Mouse (Mus musculus) G1E (cell line): Measurements from ENCODE around the gene Apba1. TPM values are rescaled to one million over a fixed set of nuclear protein-coding genes. Genes with fewer than 3 reads are reported as not detected.

Experiments
- ATAC-seq: 2 replicates; pipeline ENCODE4 v1.8.0; 2016; ENCODE audit warnings: mild to moderate bottlenecking; ENCODE audit not compliant: insufficient number of reproducible peaks, poor library complexity, low FRiP score, severe bottlenecking; ENCODE audit errors: extremely low read depth
- DNase-seq: peaks from one replicate; pipeline ENCODE4 v3.0.0; 2012; ENCODE audit warnings: low spot score
- H3K27me3 ChIP-seq: 2 replicates; pipeline ENCODE4 v1.6.1; 2012; ENCODE audit warnings: mild to moderate bottlenecking, low read length, inconsistent platforms; ENCODE audit not compliant: insufficient read depth
- H3K36me3 ChIP-seq: replicated peaks from 2 replicates; pipeline ENCODE3; 2012; ENCODE audit warnings: mild to moderate bottlenecking, inconsistent platforms
- H3K4me1 ChIP-seq: 2 replicates; pipeline ENCODE4 v1.6.1; 2012; ENCODE audit warnings: low read depth, low read length, inconsistent platforms, mixed read lengths; ENCODE audit not compliant: insufficient read depth
- H3K4me3 ChIP-seq: 2 replicates; pipeline ENCODE4 v1.5.1; 2012; ENCODE audit warnings: low read depth, mild to moderate bottlenecking, inconsistent platforms, low read length, moderate library complexity, mixed read lengths
- H3K9me3 ChIP-seq: replicated peaks from 2 replicates; pipeline ENCODE4 v1.6.1; 2012; ENCODE audit warnings: inconsistent platforms
- CTCF ChIP-seq: IDR thresholded peaks from 2 replicates; pipeline ENCODE4 v1.5.1; 2012; ENCODE audit warnings: low read depth, low read length, inconsistent platforms, mixed read lengths
- GATA1 ChIP-seq: IDR thresholded peaks from 2 replicates; pipeline ENCODE4 v1.6.1; 2012; ENCODE audit warnings: borderline replicate concordance, low read length, inconsistent platforms, mixed read lengths
- GATA2 ChIP-seq: IDR thresholded peaks from 2 replicates; pipeline ENCODE4 v1.6.1; 2012; ENCODE audit warnings: low read depth, low read length, inconsistent platforms, borderline replicate concordance
- POLR2AphosphoS5 ChIP-seq: IDR thresholded peaks from 2 replicates; pipeline ENCODE4 v1.6.1; 2012; ENCODE audit warnings: low read depth, low read length, inconsistent platforms; ENCODE audit not compliant: insufficient replicate concordance
- TAL1 ChIP-seq: conservative IDR thresholded peaks from 2 replicates; pipeline ENCODE4 v1.6.1; 2012; ENCODE audit warnings: low read depth, low read length, inconsistent platforms, mixed read lengths
- polyA plus RNA-seq: library from polyadenylated mRNA; stranded (reverse); fragments of >175 nt; gene quantifications from 2 replicates; pipeline ENCODE4 v1.2.3, GENCODE M21; 2012
- total RNA-seq, 2 experiments: library from RNA; stranded (forward) in 1 of 2; stranded (reverse) in 1 of 2; fragments of 200-1000 nt in 1 of 2; fragments of >200 nt in 1 of 2; fragmentation: Nextera tagmentation in 1 of 2; gene quantifications; 2 replicates each; pipeline ENCODE4 v1.2.3; 2014 to 2017

Apba1 gene
- total and polyA plus RNA-seq, 3 experiments = 0.16 TPM; not detected in 2

GRCm38 (mm10) chr19:23803221-23803870, 44.7 kb downstream of the Apba1 start:
- no peaks in the 10 kb centered on the region for H3K4me1 ChIP-seq
- H3K36me3 ChIP-seq = no peaks in the 10 kb centered on the region
- no peak for ATAC-seq
- peaks cover 11% of the 10 kb centered on the region for H3K27me3 ChIP-seq
- TF ChIP-seq GATA1 (no peak), GATA2 (no peak), CTCF (no peak), POLR2AphosphoS5 (no peak), TAL1 (no peak)
- H3K9me3 ChIP-seq = no peaks in the 10 kb centered on the region
- DNase-seq = no peak
- H3K4me3 ChIP-seq = no peak overlapping the region

- no peak for DNase-seq
- Histone ChIP-seq H3K4me3 (no peak overlapping the region), H3K27me3 (peaks cover 12% of the 10 kb centered on the region), H3K4me1 (no peaks in the 10 kb centered on the region), H3K36me3 (no peaks in the 10 kb centered on the region), H3K9me3 (no peaks in the 10 kb centered on the region)
- no peak for ATAC-seq
- no peak for TF ChIP-seq TAL1
- no peak for TF ChIP-seq GATA1
- no peak for TF ChIP-seq CTCF
- no peak for TF ChIP-seq GATA2
- no peak for TF ChIP-seq POLR2AphosphoS5
Observed at GRCm38 (mm10) chr19:23806796-23807195, 48.1 kb downstream of the Apba1 start.

GRCm38 (mm10) chr19:23807371-23807770, 48.7 kb downstream of the Apba1 start:
- no peak overlapping the region for H3K4me3 ChIP-seq
- TF ChIP-seq TAL1 (no peak), GATA2 (no peak), GATA1 (no peak), POLR2AphosphoS5 (no peak), CTCF (no peak)

GRCm38 (mm10) chr19:23809236-23809635, 50.5 kb downstream of the Apba1 start:
- Histone ChIP-seq H3K4me3 (no peak overlapping the region), H3K36me3 (no peaks in the 10 kb centered on the region), H3K27me3 (peaks cover 9% of the 10 kb centered on the region; the same call in 1 of the 2 replicates), H3K9me3 (no peaks in the 10 kb centered on the region), H3K4me1 (no peaks in the 10 kb centered on the region)
- no peak for DNase-seq
- no peak for TF ChIP-seq POLR2AphosphoS5
- TF ChIP-seq CTCF = no peak
- no peak for TF ChIP-seq TAL1
- no peak for TF ChIP-seq GATA2
- no peak for TF ChIP-seq GATA1
- ATAC-seq = no peak

More at GRCm38 (mm10) chr19:23807371-23807770, 48.7 kb downstream of the Apba1 start:
- H3K4me1 ChIP-seq = no peaks in the 10 kb centered on the region
- ATAC-seq = no peak
- peaks cover 11% of the 10 kb centered on the region for H3K27me3 ChIP-seq
- H3K9me3 ChIP-seq = no peaks in the 10 kb centered on the region
- H3K36me3 ChIP-seq = no peaks in the 10 kb centered on the region
- no peak for DNase-seq

- Histone ChIP-seq H3K4me3 (no peak overlapping the region), H3K27me3 (peaks cover 7% of the 10 kb centered on the region; the same call in 1 of the 2 replicates), H3K9me3 (no peaks in the 10 kb centered on the region), H3K4me1 (no peaks in the 10 kb centered on the region), H3K36me3 (no peaks in the 10 kb centered on the region)
- TF ChIP-seq GATA2 = no peak
- TF ChIP-seq CTCF = no peak
- TF ChIP-seq POLR2AphosphoS5 = no peak
- no peak for TF ChIP-seq TAL1
- TF ChIP-seq GATA1 = no peak
- DNase-seq = no peak
- no peak for ATAC-seq
Observed at GRCm38 (mm10) chr19:23810512-23810911, 51.8 kb downstream of the Apba1 start.

GRCm38 (mm10) chr19:23810976-23811375, 52.3 kb downstream of the Apba1 start:
- H3K4me3 ChIP-seq = no peak overlapping the region
- peaks cover 4% of the 10 kb centered on the region; the same call in 1 of the 2 replicates for H3K27me3 ChIP-seq
- no peaks in the 10 kb centered on the region for H3K4me1 ChIP-seq
- no peaks in the 10 kb centered on the region for H3K9me3 ChIP-seq
- ATAC-seq (no peak), DNase-seq (no peak)
- TF ChIP-seq GATA1 (no peak), TAL1 (no peak), CTCF (no peak), GATA2 (no peak), POLR2AphosphoS5 (no peak)
- no peaks in the 10 kb centered on the region for H3K36me3 ChIP-seq
